Mouse (Mus musculus) liver, postnatal 0 days (tissue): Measurements from ENCODE around the gene Gnptab. TPM values are rescaled to one million over a fixed set of nuclear protein-coding genes. Genes with fewer than 3 reads are reported as not detected.

Experiments
- ATAC-seq: fragments of 200-750 bp; cut with Nextera tagmentation; 2 replicates; pipeline ENCODE4 v1.8.0; 2017; ENCODE audit warnings: mild to moderate bottlenecking, moderate library complexity
- DNase-seq: peaks from one replicate; pipeline ENCODE4 v3.0.0-alpha.2; 2016
- H3K27ac ChIP-seq: fragments of 300-500 bp; sonication (generic); 2 replicates; pipeline ENCODE4 v1.5.1; 2014; ENCODE audit warnings: antibody characterized with exemption, moderate library complexity, mild to moderate bottlenecking, low read depth
- H3K27me3 ChIP-seq: fragments of 300-500 bp; sonication (generic); 2 replicates; pipeline ENCODE4 v1.6.1; 2014; ENCODE audit warnings: low read length, control low read depth, mixed read lengths; ENCODE audit not compliant: insufficient read depth
- H3K36me3 ChIP-seq: fragments of 300-500 bp; sonication (generic); replicated peaks from 2 replicates; pipeline ENCODE4 v1.6.1; 2014; ENCODE audit warnings: mild to moderate bottlenecking, control low read depth, low read length, moderate library complexity, mixed read lengths; ENCODE audit not compliant: insufficient read depth
- H3K4me1 ChIP-seq: fragments of 300-500 bp; sonication (generic); 2 replicates; pipeline ENCODE4 v1.6.1; 2014; ENCODE audit warnings: antibody characterized with exemption, mild to moderate bottlenecking, control low read depth; ENCODE audit not compliant: insufficient read depth
- H3K4me2 ChIP-seq: fragments of 300-500 bp; sonication (generic); 2 replicates; pipeline ENCODE4 v1.6.1; 2014; ENCODE audit warnings: low read depth, mild to moderate bottlenecking, low read length, moderate library complexity, mixed read lengths
- H3K4me3 ChIP-seq: fragments of 300-500 bp; sonication (generic); 2 replicates; pipeline ENCODE4 v1.5.1; 2014; ENCODE audit warnings: low read depth, low read length
- H3K9ac ChIP-seq: fragments of 300-500 bp; sonication (generic); replicated peaks from 2 replicates; pipeline ENCODE4 v1.6.1; 2014; ENCODE audit warnings: mild to moderate bottlenecking, moderate library complexity
- H3K9me3 ChIP-seq: fragments of 300-500 bp; sonication (generic); 2 replicates; pipeline ENCODE4 v1.6.1; 2016; ENCODE audit warnings: mild to moderate bottlenecking, control low read depth, low read length, mixed read lengths
- CTCF ChIP-seq: sonication (generic); IDR thresholded peaks from 2 replicates; pipeline ENCODE4 v1.5.1; 2016; ENCODE audit warnings: antibody characterized with exemption, low read depth
- EP300 ChIP-seq: IDR thresholded peaks from 2 replicates; pipeline ENCODE4 v1.6.1; 2016; ENCODE audit warnings: antibody characterized with exemption, low read depth, mild to moderate bottlenecking
- whole genome bisulfite sequencing: fragments of 180-500 bp; shearing (Covaris S2); extraction: QIAGEN DNeasy Blood & Tissue Kit; methylation state at CpG from one replicate; pipeline ENCODE4 v1.1.7; 2014; ENCODE audit not compliant: insufficient replicate concordance; 5-methylcytosine and 5-hydroxymethylcytosine counted together
- polyA plus RNA-seq: library from polyadenylated mRNA; unstranded; fragments of >200 nt; fragmentation: Nextera tagmentation; extraction: Ambion mirVana; gene quantifications from 2 replicates; pipeline ENCODE4 v1.2.1, GENCODE M21; 2015

The Gnptab gene
- polyA plus RNA-seq, 1 experiment from 2014 or later: 1.8 TPM

DNA sequence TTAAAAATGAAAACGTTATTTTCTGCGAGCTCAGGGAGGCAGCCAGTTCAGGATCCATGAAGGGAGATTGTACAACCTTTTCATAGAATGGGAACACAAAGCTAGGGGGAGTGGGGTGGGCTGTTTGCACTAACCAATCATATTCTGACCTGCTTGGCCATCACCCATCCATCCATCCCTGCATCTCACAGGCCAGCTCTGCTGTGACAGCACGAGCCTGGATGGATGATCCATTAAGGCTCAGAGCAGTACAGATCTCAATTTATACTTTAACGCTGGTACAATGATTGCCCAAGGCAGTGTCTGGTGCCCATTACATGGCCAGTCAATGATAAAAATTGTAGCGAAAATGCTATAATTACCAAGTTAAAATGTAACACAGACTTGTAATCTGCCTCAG lies 48.0 kb downstream of the Gnptab start:
- ATAC-seq (no peak), DNase-seq (no peak)
- no peak overlapping the region for H3K9ac ChIP-seq
- no peak overlapping the region for H3K27ac ChIP-seq
- WGBS: 58% methylated on average over 5 of the region's 5 CpGs
- no peaks in the 10 kb centered on the region for H3K27me3 ChIP-seq
- H3K4me2 ChIP-seq: no peak overlapping the region
- TF ChIP-seq EP300: no peak
- no peaks in the 10 kb centered on the region for H3K9me3 ChIP-seq
- H3K4me1 ChIP-seq: no peaks in the 10 kb centered on the region
- H3K36me3 ChIP-seq: peaks cover 4% of the 10 kb centered on the region
- H3K4me3 ChIP-seq: no peak overlapping the region

- no peak for DNase-seq
- ATAC-seq: no peak
- TF ChIP-seq EP300 (no peak), CTCF (no peak)
- H3K36me3 ChIP-seq: peaks cover 11% of the 10 kb centered on the region
- 83% methylated on average over 6 of the region's 6 CpGs for WGBS
- H3K4me1 ChIP-seq: no peaks in the 10 kb centered on the region
- no peak overlapping the region for H3K4me2 ChIP-seq
- H3K27ac ChIP-seq: no peak overlapping the region
- no peaks in the 10 kb centered on the region for H3K27me3 ChIP-seq
- no peak overlapping the region for H3K4me3 ChIP-seq
- no peak overlapping the region for H3K9ac ChIP-seq
- no peaks in the 10 kb centered on the region for H3K9me3 ChIP-seq
Measured at GRCm38 (mm10) chr10:88427998-88428397, 49.1 kb downstream of the Gnptab start.

- H3K4me1 ChIP-seq: no peaks in the 10 kb centered on the region
- 68% methylated on average over 6 of the region's 6 CpGs for WGBS
- H3K9ac ChIP-seq: no peak overlapping the region
- TF ChIP-seq EP300 (no peak), CTCF (no peak)
- H3K27me3 ChIP-seq: no peaks in the 10 kb centered on the region
- peaks cover 11% of the 10 kb centered on the region for H3K36me3 ChIP-seq
- H3K9me3 ChIP-seq: no peaks in the 10 kb centered on the region
- DNase-seq (no peak), ATAC-seq (no peak)
- H3K4me3 ChIP-seq: no peak overlapping the region
- H3K27ac ChIP-seq: no peak overlapping the region
- H3K4me2 ChIP-seq: no peak overlapping the region
Measured at GRCm38 (mm10) chr10:88441224-88441623, 62.3 kb downstream of the Gnptab start.

DNA sequence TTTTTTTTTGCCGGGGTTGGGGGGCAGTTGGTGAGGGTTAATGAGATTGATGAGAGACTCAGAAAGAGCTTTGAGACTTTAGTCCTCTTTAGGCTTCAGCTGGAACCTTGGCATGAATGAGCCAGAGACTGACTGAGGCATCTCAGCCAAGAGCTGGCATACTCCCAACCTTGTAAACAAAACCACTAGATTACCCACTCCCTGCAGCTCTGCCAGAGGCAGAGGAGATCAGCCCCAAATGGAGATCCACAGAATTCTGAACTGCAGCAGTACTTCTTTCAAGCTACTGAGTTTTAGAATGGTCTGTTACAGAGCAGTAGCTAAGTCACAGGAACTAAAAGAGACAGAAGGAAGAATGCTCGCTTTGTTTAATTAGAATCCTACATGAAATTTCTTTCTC lies 72.3 kb downstream of the Gnptab start:
- Histone ChIP-seq H3K9ac (no peak overlapping the region), H3K27ac (no peak overlapping the region), H3K4me2 (no peak overlapping the region), H3K9me3 (no peaks in the 10 kb centered on the region), H3K4me1 (no peaks in the 10 kb centered on the region), H3K27me3 (no peaks in the 10 kb centered on the region), H3K4me3 (no peak overlapping the region), H3K36me3 (no peaks in the 10 kb centered on the region)
- DNase-seq (no peak), ATAC-seq (no peak)
- no peak for TF ChIP-seq EP300
- no peak for TF ChIP-seq CTCF
- 74% methylated on average over 2 of the region's 2 CpGs for WGBS

DNA sequence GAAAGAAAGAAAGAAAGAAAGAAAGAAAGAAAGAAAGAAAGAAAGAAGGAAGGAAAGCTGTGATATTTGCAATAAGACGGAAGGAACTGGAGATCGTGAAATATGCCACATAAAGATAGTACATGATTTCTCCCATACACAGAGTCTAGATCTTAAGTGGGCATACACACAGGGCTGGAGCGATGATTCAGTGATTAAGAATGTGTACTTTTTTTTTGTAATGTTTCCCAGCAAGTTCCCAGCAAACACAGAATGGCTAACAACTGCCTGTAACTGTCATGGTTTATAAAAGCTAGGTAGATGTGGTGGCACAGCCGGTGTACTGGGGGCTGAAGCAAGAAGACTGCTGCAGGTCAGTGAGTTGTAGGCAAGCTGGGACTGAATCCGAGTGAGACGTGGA lies 73.1 kb downstream of the Gnptab start:
- H3K4me1 ChIP-seq: no peaks in the 10 kb centered on the region
- no peak overlapping the region for H3K27ac ChIP-seq
- H3K9ac ChIP-seq: no peak overlapping the region
- H3K27me3 ChIP-seq: no peaks in the 10 kb centered on the region
- no peaks in the 10 kb centered on the region for H3K9me3 ChIP-seq
- TF ChIP-seq CTCF (no peak), EP300 (no peak)
- no peak overlapping the region for H3K4me2 ChIP-seq
- ATAC-seq (no peak), DNase-seq (no peak)
- 74% methylated on average over 6 of the region's 6 CpGs for WGBS
- no peak overlapping the region for H3K4me3 ChIP-seq
- no peaks in the 10 kb centered on the region for H3K36me3 ChIP-seq

DNA sequence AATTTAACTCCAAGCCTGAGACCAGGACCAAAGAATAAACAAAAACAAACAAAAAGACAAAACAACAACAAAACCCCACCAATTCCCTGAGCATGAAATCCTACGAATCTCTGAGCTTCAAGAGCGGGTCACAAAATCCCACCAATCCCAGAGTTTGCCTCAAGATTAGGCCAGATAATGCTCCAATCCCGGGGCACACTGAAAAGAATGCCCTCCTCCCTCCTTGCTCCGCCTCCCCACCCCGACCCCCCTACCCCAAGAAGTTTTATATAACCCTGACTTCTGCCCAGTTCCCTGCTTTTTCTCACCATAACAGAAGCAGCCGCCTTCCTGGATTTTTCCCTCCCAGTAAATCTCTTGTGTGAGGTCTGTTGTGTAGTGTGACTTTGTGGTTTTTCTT lies 78.9 kb downstream of the Gnptab start:
- no peak for TF ChIP-seq EP300
- no peak for TF ChIP-seq CTCF
- ATAC-seq (no peak), DNase-seq (no peak)

GRCm38 (mm10) chr10:88459502-88459992 lies 80.6 kb downstream of the Gnptab start, which contains the start of gene Sycp3:
Gene Sycp3 (plus strand): TSS chr10:88459569.
- H3K4me1 ChIP-seq: no peaks in the 10 kb centered on the region
- DNase-seq (no peak), ATAC-seq (no peak)
- H3K4me3 ChIP-seq: no peak within 1 kb of the TSS
- H3K36me3 ChIP-seq: no peaks in the 10 kb centered on the region
- no peaks in the 10 kb centered on the region for H3K27me3 ChIP-seq
- TF ChIP-seq CTCF (no peak), EP300 (no peak)
- no peak within 1 kb of the TSS for H3K27ac ChIP-seq
- no peak within 1 kb of the TSS for H3K4me2 ChIP-seq
- WGBS: 80% methylated on average over 33 of the region's 33 CpGs
- no peaks in the 10 kb centered on the region for H3K9me3 ChIP-seq
- H3K9ac ChIP-seq: no peak within 1 kb of the TSS

More for the DNA sequence above, 78.9 kb downstream of the Gnptab start:
- H3K9me3 ChIP-seq: no peaks in the 10 kb centered on the region
- H3K9ac ChIP-seq: no peak overlapping the region
- WGBS: 46% methylated on average over 6 of the region's 6 CpGs
- H3K27ac ChIP-seq: no peak overlapping the region
- H3K4me3 ChIP-seq: no peak overlapping the region
- no peaks in the 10 kb centered on the region for H3K36me3 ChIP-seq
- H3K4me2 ChIP-seq: no peak overlapping the region
- H3K4me1 ChIP-seq: no peaks in the 10 kb centered on the region
- H3K27me3 ChIP-seq: no peaks in the 10 kb centered on the region
